Mouse (Mus musculus) neural tube, embryonic 10.5 days (tissue): ENCODE measurements around the gene Endod1.

Experiments
- DNase-seq: peaks from one replicate; pipeline ENCODE4 v3.0.0-alpha.2; 2017; ENCODE audit warnings: low spot score; ENCODE audit errors: extremely low spot score

Gene Endod1

GRCm38 (mm10) chr9:14316618-14317017 lies 64.7 kb downstream of the Endod1 start:
- DNase-seq = no peak

GRCm38 (mm10) chr9:14314477-14314876 lies 66.8 kb downstream of the Endod1 start:
- no peak for DNase-seq

DNA sequence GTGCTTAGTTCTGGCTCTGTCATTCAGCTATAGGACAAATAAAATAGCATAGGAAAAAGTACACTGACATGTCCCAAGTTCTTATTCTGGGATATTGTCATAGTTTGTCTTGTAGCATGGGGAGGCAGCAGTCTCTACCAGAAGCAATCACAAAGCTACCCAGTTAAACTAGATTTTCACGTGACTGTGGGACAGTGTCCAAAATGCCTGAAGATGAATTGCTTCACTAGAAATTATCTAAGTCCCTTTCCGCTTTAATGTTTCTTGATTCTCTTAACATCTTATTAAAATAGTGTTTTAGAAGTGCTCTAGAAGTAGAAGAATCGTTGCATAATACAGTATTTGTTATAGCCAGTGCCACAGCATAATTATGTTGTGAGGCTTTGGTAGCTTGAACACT lies 67.3 kb downstream of the Endod1 start:
- DNase-seq = no peak

DNA sequence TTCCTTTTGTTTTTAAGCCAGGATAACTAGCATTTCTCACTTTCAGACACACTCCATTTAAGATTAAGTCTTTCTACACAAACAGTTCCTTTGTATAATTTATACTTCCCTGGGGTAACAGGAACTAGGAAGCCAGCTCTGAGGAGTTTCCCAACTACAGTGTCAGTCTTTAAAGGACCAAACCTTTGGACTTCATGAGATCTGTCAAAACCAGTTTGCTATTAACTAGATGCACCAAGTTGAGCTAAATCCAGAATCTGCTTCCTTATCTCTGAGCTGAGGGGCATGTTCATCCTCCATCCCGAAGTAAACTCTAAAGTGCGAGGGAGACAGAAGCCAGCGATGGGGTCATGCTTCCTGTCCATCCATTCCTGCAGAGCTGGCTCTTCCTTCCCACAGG lies 74.0 kb downstream of the Endod1 start:
- no peak for DNase-seq

DNA sequence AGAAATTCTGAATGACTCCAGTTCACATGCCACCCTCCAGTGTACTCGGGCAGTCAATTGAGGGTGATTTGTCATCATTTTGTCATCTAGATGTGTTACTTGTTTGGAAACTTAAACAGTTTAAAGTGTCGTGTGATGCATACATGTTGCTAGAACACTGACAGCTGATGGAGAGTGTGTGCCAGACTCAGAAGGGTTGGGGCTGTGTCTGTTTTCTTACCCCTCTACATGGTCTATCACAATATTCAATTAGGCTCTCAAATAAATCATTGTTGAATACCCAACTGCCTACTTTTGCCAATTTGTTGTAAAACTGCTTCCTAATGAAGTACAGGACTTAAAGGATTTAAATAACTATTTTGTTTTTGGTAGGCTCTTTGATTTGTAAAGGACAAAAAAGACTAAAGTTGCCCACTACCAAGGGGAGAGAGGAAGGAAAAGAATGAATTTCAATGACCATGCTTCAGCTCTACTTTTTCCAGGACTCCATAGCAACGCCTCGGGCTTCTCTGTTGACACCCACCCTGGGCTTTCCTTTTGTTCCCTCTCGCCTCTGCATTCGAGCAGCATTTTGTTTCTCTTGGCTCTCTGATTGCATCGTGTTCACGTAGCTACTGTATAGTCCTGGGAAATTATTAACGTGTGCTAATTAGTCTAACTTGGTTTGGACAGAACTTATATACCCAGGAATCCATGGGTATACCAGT lies 76.9 kb downstream of the Endod1 start:
- no peak for DNase-seq
